8 mouse cellular contexts compared by ENCODE assay signal in the genomic region with DNA sequence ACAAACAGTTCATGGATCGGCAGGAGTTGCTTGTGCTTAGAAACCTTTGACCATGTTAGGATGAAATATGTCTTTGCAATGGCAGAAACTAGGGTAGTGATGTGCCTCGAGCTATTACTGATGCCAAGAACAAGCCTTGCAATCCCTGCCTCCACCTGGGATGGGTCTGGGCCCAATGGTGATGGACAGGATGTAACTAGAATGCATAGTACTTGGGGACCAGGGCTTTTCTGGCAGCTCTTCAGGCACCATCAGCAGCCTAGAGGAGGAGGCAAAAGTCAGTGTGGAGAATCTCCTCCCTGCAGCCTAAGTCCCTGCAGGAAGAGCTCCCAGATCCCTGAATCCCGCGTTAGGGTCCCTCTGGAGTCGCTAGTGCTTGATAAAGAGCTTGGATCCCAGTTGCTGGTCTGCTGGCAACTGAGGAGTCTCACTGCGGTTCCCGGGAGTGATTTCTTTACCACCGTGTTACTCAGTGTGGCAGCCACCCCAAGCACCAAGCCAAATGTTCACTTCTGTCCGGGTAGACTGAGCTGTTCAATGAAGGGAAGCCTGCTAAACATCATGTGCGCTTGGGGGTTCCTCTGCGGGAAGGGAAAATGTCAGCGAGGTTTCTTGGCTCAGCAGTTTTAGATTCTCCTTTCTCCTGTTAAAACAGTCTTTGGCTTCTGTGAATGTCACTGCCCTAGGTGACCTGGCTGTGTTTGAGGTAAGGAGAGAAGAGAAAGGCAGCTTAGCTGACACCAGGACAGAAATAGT. TPM values are rescaled to one million over a fixed set of nuclear protein-coding genes. Genes with fewer than 3 reads are reported as not detected.
DNase-seq lines count a peak whose midpoint lies in the region; ATAC-seq and TF ChIP-seq lines count a peak whose summit lies in the region.

No protein-coding gene starts in this region.

- no peaks in the 10 kb centered on the region for H3K4me1 ChIP-seq in hindbrain, embryonic 11.5 days (replicated peaks; ENCODE audit: control insufficient read depth, insufficient read depth, low read length)
- no peaks in the 10 kb centered on the region; a peak in 1 of 4 replicates for H3K4me1 ChIP-seq in liver, embryonic 14.5 days (replicated peaks; ENCODE audit: control insufficient read depth in 2 of 2, insufficient read depth in 2 of 2, low read length in 1 of 2)

- H3K9ac ChIP-seq in hindbrain, embryonic 11.5 days (ENCODE audit: low read depth, low read length) = no peak overlapping the region
- H3K9ac ChIP-seq in liver, embryonic 14.5 days (replicated peaks) = no peak overlapping the region

- H3K4me3 ChIP-seq in hindbrain, embryonic 11.5 days (ENCODE audit: low read depth, low read length) = no peak overlapping the region
- H3K4me3 ChIP-seq in liver, embryonic 14.5 days (ENCODE audit: insufficient read depth in 1 of 2, low read depth in 2 of 2, low read length in 2 of 2) = peak overlapping the region in 1 of 2 experiments; percentile 50; a peak in 2 of 4 replicates

- DNase-seq in right cerebral cortex, adult 2 months (ENCODE audit: low spot score in 2 of 2) = peak; percentile 12 to 33
- no peak for DNase-seq in right cerebral cortex, postnatal 14 days
- peak; percentile 44 to 48 for DNase-seq in cerebellum, postnatal 25 days
- DNase-seq in hindbrain, embryonic 11.5 days (ENCODE audit: low spot score) = peak; percentile 29
- DNase-seq in liver, embryonic 14.5 days (ENCODE audit: low read depth in 3 of 3, low spot score in 3 of 3) = no peak
- DNase-seq in gastrocnemius, adult 18-20 months (ENCODE audit: low spot score) = no peak
- DNase-seq in layer of hippocampus, adult 18-20 months (ENCODE audit: low spot score in 2 of 2) = no peak

- H3K4me2 ChIP-seq in hindbrain, embryonic 11.5 days (replicated peaks; ENCODE audit: low read depth, low read length) = no peak overlapping the region; the same call in 1 of the 2 replicates
- peak overlapping the region; percentile 56 for H3K4me2 ChIP-seq in liver, embryonic 14.5 days (ENCODE audit: low read depth)

- no peak for TF ChIP-seq CTCF in liver, embryonic 14.5 days (IDR thresholded peaks at IDR 0.05; ENCODE audit: low read depth)

- peaks cover 20% of the 10 kb centered on the region for H3K27me3 ChIP-seq in hindbrain, embryonic 11.5 days (ENCODE audit: control insufficient read depth, insufficient read depth, low read length)
- peaks cover 30% of the 10 kb centered on the region for H3K27me3 ChIP-seq in liver, embryonic 14.5 days (ENCODE audit: control insufficient read depth, insufficient read depth, low read length)

- no peak for ATAC-seq in hindbrain, embryonic 11.5 days (ENCODE audit: low FRiP score)
- ATAC-seq in liver, embryonic 14.5 days (ENCODE audit: insufficient read depth) = no peak
- ATAC-seq in erythroblast, adult 5-6 weeks (replicated peaks; ENCODE audit: low FRiP score, poor library complexity, severe bottlenecking) = no peak

- no peaks in the 10 kb centered on the region for H3K9me3 ChIP-seq in hindbrain, embryonic 11.5 days (ENCODE audit: control insufficient read depth, low read length)
- no peaks in the 10 kb centered on the region for H3K9me3 ChIP-seq in liver, embryonic 14.5 days (ENCODE audit: control insufficient read depth, low read length)

- TF ChIP-seq EP300 in liver, embryonic 14.5 days (IDR thresholded peaks at IDR 0.05; ENCODE audit: low read depth) = no peak

- H3K36me3 ChIP-seq in hindbrain, embryonic 11.5 days (ENCODE audit: control insufficient read depth, insufficient read depth, low read length) = no peaks in the 10 kb centered on the region
- H3K36me3 ChIP-seq in liver, embryonic 14.5 days (replicated peaks; ENCODE audit: control insufficient read depth, insufficient read depth, low read depth) = no peaks in the 10 kb centered on the region

- 48% methylated on average over 12 of the region's 12 CpGs for WGBS in hindbrain, embryonic 11.5 days
- WGBS in liver, embryonic 14.5 days (ENCODE audit: insufficient replicate concordance) = 30% methylated on average over 12 of the region's 12 CpGs

- no peak overlapping the region for H3K27ac ChIP-seq in hindbrain, embryonic 11.5 days (ENCODE audit: low read depth, low read length)
- H3K27ac ChIP-seq in liver, embryonic 14.5 days = no peak overlapping the region

RNA-seq across cellular contexts. Expression of gene Tnfrsf11a, which starts 1.1 kb away (rescaled TPM):
- 0.27 and 0.48 TPM in 2 replicates for polyA plus RNA-seq in hindbrain, embryonic 11.5 days (2014; fragmentation: Nextera tagmentation; extraction: Ambion mirVana)
- 0.32 and 0.33 TPM in 2 replicates for polyA plus RNA-seq in liver, embryonic 14.5 days (2012; rRNA removed)
- polyA plus RNA-seq in liver, embryonic 14.5 days (2014; fragmentation: Nextera tagmentation; extraction: Ambion mirVana) = 0.18 and 0.27 TPM in 2 replicates
- total RNA-seq in gastrocnemius, adult 18-20 months (2021) = under 1 TPM; 0.46 to 0.50 TPM
- 1 to 10 TPM; 1.8 to 2.3 TPM for total RNA-seq in layer of hippocampus, adult 18-20 months (2021)
- 1.0 TPM in 1 of 2 replicates, not detected in the other for total RNA-seq in erythroblast, adult 5-6 weeks (2015; ENCODE audit: low replicate concordance)
- 0.34 and 0.84 TPM in 2 replicates for total RNA-seq in erythroblast, adult 5-6 weeks (2017; ENCODE audit: low replicate concordance)

Comparison
In these comparisons a context has a peak if more than half of its experiments do, and no peak if none do; other contexts are left out.
1. DNase-seq: peak in right cerebral cortex, adult 2 months (2 of 2), cerebellum, postnatal 25 days (2 of 2) and hindbrain, embryonic 11.5 days (single experiment); none in right cerebral cortex, postnatal 14 days (single experiment), liver, embryonic 14.5 days (0 of 3), gastrocnemius, adult 18-20 months (single experiment) and layer of hippocampus, adult 18-20 months (0 of 2).